Mouse (Mus musculus) cerebral cortex, adult 2 months (tissue): Measurements from ENCODE around the gene Pop4.

Source experiments
- WGBS: fragments of 180-500 bp; shearing (Covaris S2); methylation state at CpG from one replicate; pipeline ENCODE4 v1.1.7; 2018; 5-methylcytosine and 5-hydroxymethylcytosine counted together

Pop4 gene

GRCm38 (mm10) chr7:38270703-38271510 is at the start of gene Pop4:
Pop4 (minus strand) TSS chr7:38271423.
- WGBS: under 1% methylated on average over 38 of the region's 38 CpGs

- WGBS: 90% methylated on average over 2 of the region's 2 CpGs
Measured at GRCm38 (mm10) chr7:38320641-38321040, 49.4 kb upstream of the Pop4 start.

- WGBS: 29% methylated on average over 4 of the region's 4 CpGs
Measured at GRCm38 (mm10) chr7:38282192-38282591, 11.0 kb upstream of the Pop4 start.

DNA sequence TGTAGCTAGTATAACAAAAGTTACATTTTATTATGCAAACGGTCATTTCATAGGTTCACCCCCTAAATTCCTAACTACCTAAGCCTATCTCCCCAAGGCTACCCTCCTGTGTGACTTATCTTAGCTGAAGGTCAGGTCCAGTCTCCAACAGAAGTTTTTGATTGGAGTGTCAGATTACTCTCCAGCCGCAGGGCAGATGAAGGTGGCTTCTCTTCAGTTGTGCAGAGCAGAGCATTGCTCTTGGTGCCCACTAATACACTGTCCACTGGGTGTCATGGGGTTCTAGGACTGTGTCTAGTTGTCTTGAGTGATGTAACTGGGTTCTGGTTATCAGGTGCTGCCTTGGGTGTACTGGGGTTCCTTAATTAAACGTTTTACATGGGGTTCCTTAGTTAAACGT is 636 bp upstream of the Pop4 start:
- 9% methylated on average over 4 of the region's 4 CpGs for WGBS

DNA sequence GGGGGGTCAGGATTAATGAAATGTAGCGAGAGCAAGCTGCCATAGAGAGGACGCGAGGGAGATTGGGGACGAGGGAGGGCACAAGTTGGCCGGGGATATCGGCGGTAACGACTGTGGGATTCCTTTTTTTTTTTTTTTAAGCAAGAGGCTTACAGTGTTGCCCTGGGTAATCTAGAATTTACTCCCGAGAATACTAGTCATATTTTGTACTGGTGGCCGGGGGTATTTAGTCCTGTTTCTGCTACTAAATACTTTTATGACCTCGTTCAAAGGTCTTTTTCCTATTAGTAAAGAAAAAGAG is 238 bp upstream of the Pop4 start:
- under 1% methylated on average over 11 of the region's 11 CpGs for WGBS

DNA sequence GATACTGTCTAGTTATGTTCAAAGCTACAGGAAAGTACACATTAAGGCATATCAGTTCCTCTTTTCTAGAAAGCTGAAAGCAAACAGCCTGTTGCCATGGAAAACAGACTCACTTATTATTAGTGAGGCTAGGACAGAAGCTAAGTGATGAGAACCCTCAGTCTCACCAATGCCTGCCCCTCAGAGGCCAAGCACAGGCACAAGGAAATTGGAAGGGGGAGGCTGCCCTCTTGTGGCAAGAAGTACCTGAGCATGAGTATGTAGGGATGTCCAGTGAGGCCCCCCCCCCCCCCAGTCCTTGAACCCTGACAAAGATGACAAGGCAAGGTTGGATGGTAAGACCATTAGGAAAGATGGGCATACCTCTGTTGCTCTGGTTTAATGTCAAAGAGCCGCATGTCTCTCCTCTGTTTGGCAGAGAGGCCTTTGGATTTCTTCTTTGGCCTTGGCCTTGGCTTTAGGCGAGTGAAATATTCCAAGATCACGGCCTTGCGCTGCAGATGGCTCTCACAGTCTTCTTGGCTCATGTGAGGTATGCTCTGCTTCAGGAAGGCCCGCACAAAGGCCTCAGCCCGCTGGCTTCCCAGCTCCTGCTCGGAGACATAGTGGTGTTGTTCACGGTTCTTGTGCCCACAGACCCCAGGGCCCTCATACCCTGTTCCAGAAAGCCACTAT is 4.1 kb downstream of the Pop4 start:
- 94% methylated on average over 8 of the region's 8 CpGs for WGBS

GRCm38 (mm10) chr7:38262406-38262805 is 8.8 kb downstream of the Pop4 start:
- 51% methylated on average over 5 of the region's 5 CpGs for WGBS

DNA sequence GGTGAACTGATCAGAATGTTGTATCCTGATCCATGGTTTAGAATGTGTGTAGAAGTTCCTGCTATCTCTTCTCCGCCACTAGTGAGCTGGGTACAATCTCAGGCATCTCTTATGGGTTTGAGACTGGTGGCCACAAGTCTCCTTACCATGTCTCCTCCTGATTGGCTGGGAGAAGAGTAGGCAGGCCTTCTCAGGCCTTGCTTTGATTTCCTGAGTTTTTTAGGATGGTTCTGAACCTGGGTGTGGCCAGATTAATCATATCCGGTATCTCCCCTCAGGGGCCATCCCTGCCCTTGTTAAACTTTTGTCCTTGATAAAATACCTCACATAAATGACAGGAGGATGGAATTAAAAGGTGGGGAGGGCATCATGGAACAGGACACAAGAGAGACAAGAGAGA is 11.6 kb downstream of the Pop4 start:
- WGBS: 90% methylated on average over 2 of the region's 2 CpGs

- 52% methylated on average over 5 of the region's 5 CpGs for WGBS
Measured at GRCm38 (mm10) chr7:38251494-38252216, 19.6 kb downstream of the Pop4 start.

DNA sequence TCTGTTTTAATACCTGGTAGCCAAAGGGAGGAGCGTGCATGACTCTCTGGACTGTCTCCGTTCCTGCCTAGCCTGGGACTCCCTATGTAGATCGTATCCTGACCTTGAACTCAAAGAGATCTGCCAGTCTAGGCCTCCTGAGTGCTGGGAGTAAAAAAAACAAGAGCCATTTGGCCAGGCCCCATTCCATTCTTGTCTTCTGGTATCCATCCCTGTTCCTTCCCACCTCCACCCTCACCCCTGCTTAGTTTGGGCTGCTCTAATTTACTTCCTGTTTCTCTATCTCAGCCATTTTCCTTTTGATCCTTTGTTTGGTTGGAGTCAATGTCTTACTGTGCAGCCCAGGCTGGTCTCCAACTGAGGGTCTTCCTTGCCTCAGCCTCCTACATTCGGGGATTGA is 28.8 kb downstream of the Pop4 start:
- 83% methylated on average over 4 of the region's 4 CpGs for WGBS

DNA sequence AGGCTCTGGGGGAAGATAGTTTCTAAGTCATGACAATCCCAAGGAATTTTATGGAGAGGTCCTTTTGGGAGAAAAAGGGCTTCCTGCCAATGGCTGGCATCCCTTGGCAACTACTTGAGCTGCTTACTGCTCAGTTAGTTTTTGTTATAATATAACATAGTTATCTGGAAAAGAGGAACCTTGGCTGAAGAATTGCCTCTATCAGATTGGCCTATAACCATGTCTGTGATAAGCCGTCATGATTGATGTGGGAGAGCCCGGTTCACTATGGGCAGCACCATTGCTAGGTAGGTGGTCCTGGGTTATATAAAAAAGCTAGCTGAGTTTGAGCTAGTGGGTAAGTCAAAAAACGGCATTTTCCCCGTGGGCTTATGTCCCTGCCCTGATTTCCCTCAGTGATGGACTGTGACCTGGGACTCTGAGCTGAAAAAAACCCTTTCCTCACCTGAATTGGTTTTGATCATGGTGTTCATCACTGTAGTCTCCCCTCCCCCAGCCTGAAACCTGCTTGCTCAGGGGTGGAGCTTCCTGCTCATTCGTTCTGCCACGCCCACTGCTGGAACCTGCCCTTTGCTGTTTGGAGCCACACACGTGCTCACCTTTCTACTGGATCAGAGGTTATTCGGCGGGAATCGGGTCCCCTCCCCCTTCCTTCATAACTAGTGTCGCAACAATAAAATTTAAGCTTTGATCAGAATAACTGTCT is 34.7 kb downstream of the Pop4 start:
- 55% methylated on average over 11 of the region's 11 CpGs for WGBS

GRCm38 (mm10) chr7:38230285-38230684 is 40.9 kb downstream of the Pop4 start:
- 29% methylated on average over 8 of the region's 8 CpGs for WGBS

DNA sequence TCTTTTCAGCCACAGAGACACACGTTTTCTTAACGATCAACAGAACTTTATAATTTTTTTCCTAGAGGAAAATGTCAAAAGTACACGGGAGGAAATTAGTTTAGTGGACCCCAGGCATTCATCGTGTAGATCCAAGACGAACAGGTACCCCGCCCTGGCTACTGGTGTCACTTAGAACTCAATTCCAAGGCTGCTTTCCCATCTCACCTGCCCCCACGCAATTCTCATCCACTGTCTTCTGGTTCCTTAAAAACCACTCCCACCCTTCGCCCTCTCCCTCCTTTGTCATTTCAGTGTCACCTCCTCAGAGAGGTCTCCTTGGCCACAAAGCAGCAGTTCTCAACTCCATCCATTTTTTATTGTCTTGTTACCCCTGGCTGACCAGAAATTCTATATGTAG is 42.9 kb downstream of the Pop4 start:
- WGBS: 45% methylated on average over 8 of the region's 8 CpGs

- 1% methylated on average over 35 of the region's 36 CpGs for WGBS
Measured at GRCm38 (mm10) chr7:38227900-38228298, 43.3 kb downstream of the Pop4 start, which contains the start of gene Plekhf1. Plekhf1 (minus strand) TSS chr7:38228016.

- WGBS: 5% methylated on average over 25 of the region's 25 CpGs
Measured at GRCm38 (mm10) chr7:38227181-38227899, 43.9 kb downstream of the Pop4 start.

DNA sequence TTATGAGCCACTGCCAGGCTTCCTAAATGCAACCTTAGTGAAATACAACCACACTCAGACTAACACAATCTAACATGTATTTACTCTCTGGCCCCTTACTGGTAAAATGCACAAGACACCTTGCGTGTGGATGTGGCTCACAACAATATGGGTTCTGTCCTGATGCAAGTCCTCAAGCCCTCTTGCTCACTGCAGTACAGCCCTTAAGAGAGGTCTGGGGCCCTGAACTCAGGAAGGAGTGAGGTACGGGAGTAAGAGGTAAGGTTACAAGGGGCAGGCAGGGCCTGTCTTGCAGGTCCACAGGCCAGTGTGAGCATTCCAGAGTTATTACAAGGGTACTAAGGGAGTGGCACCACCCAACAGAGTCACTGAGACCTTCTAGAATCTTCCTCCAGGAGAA is 45.0 kb downstream of the Pop4 start:
- 88% methylated on average over 2 of the region's 2 CpGs for WGBS

DNA sequence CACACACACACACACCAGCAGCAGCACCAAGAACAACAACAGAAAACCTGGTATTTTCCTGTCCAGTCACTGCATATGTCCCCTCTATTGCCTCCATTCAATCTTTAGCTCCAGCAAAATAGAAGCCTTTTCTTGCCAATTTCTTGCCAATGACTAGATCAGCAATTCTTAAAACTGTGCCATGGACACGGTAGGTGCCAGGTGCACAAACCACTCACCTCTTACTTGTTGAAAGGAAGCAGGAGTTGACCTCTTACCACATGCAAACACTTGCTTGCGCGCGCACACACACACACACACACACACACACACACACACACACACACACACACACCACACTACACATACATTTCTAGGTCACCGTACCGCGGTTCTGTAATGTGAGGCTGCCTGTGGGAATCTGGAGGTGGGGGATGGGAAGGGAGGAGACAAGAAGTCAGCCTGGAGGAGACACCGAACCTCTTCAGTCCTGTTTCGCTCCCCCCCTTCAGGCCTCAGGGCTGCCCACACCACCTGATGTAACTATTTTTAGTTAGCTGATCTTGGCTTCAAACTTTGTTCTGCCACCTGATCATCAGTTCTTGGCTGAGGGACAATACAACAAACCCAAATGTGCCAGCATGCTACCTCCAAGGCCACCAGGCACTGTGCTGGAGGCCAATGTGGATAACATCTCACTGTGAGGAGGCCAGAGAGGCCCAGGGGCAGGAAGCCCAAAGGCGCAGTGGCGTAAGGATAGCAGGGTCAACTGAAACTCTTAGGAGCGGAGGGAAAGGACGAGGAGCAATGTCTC is 46.5 kb downstream of the Pop4 start:
- WGBS: 74% methylated on average over 13 of the region's 13 CpGs

GRCm38 (mm10) chr7:38220866-38221265 is 50.4 kb downstream of the Pop4 start:
- WGBS: 95% methylated on average over 7 of the region's 7 CpGs

DNA sequence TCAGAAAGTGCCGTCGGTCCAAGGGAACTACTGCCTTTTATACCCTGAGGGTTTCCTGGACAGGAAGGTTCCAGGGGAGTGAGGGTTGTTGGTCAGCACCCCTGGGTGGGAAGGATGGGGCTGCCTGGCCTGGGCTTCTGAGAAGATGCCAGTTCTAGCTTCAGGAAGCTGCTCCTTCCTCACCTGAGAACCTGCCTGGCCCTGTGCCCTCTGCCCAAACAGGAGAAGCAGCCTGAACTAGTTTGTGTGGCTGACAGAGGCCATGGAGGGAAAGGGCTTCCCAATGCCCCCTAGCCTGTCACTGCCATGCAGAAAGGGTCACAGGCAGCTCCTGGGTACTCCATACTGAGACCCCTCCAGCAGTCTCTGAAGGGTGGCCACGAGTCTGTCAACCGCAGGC is 51.7 kb downstream of the Pop4 start:
- WGBS: 79% methylated on average over 4 of the region's 4 CpGs

DNA sequence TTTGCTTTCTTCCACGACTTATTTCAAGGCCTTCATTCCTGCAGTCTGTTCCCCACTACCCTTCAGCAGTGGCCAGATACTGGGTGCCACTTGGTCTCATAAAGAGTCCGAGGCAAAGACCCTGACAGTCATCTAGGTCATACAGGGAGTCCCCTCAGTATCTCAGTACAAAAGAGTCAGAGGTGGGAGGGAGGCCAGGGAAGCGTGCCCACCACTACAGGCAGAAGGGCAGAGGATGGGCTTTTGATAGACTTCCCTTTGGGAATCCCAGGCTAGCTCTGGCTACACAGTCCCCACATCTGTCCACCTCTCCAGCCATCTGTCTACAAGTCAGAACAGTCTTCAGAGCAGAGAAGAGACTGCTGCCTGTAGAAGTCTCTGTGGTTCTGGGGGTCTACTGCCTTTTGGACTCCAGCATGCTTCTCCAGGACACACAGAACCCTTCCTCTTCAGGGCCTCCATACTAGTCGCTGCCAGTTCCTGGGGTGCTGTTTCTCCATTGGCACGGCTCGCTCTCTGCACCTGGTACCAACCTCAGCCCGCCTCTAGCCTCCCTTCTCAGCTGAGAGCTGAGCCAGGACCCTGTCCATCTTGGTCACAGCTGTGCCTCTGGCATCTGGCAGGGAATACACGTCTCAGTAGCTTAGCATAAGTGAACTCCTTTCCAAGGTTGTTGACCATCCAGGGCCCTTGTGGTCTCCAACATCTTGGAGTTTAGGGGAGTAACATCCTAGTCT is 52.4 kb downstream of the Pop4 start:
- WGBS: 73% methylated on average over 8 of the region's 8 CpGs
